Mouse (Mus musculus) intestine, embryonic 14.5 days (tissue): ENCODE measurements around the gene Tcf23. TPM values are rescaled to one million over a fixed set of nuclear protein-coding genes. Genes with fewer than 3 reads are reported as not detected.

Experiments
- ATAC-seq: fragments of 200-750 bp; cut with Nextera tagmentation; replicated peaks from 2 replicates; pipeline ENCODE4 v1.8.0; 2017; ENCODE audit warnings: low read depth, moderate number of reproducible peaks, moderate TSS enrichment, moderate library complexity; ENCODE audit not compliant: low FRiP score, low TSS enrichment
- DNase-seq: peaks from one replicate; pipeline ENCODE4 v3.0.0-alpha.2; 2018; ENCODE audit warnings: low spot score
- H3K27ac ChIP-seq: fragments of 300-500 bp; sonication (generic); 2 replicates; pipeline ENCODE4 v1.5.1; 2014; ENCODE audit warnings: low read depth, mild to moderate bottlenecking, control low read depth
- H3K27me3 ChIP-seq: fragments of 300-500 bp; sonication (generic); replicated peaks from 2 replicates; pipeline ENCODE4 v1.6.1; 2014; ENCODE audit warnings: low read length, control low read depth; ENCODE audit not compliant: control insufficient read depth, insufficient read depth
- H3K36me3 ChIP-seq: fragments of 300-500 bp; sonication (generic); 2 replicates; pipeline ENCODE4 v1.6.1; 2014; ENCODE audit warnings: low read length, control low read depth; ENCODE audit not compliant: control insufficient read depth, insufficient read depth
- H3K4me1 ChIP-seq: fragments of 300-500 bp; sonication (generic); replicated peaks from 2 replicates; pipeline ENCODE4 v1.6.1; 2014; ENCODE audit warnings: low read length, control low read depth, mixed read lengths; ENCODE audit not compliant: control insufficient read depth, insufficient read depth
- H3K4me2 ChIP-seq: fragments of 300-500 bp; sonication (generic); 2 replicates; pipeline ENCODE4 v1.6.1; 2014; ENCODE audit warnings: low read length
- H3K4me3 ChIP-seq: fragments of 300-500 bp; sonication (generic); 2 replicates; pipeline ENCODE4 v1.5.1; 2014; ENCODE audit warnings: low read depth, low read length, control low read depth, mixed read lengths
- H3K9ac ChIP-seq: fragments of 300-500 bp; sonication (generic); 2 replicates; pipeline ENCODE4 v1.6.1; 2014; ENCODE audit warnings: mild to moderate bottlenecking, low read length
- H3K9me3 ChIP-seq: fragments of 300-500 bp; sonication (generic); 2 replicates; pipeline ENCODE4 v1.6.1; 2016; ENCODE audit warnings: low read length, control low read depth; ENCODE audit not compliant: control insufficient read depth
- WGBS: fragments of 180-500 bp; shearing (Covaris S2); extraction: QIAGEN DNeasy Blood & Tissue Kit; methylation state at CpG from one replicate; pipeline ENCODE4 v1.1.7; 2014; 5-methylcytosine and 5-hydroxymethylcytosine counted together
- polyA plus RNA-seq: library from polyadenylated mRNA; unstranded; fragments of >200 nt; fragmentation: Nextera tagmentation; extraction: Ambion mirVana; gene quantifications from 2 replicates; pipeline ENCODE4 v1.2.1, GENCODE M21; 2014

Gene Tcf23
- polyA plus RNA-seq, 1 experiment from 2014 or later: 0.68 TPM

- Histone ChIP-seq H3K27me3 (no peaks in the 10 kb centered on the region), H3K4me2 (no peak overlapping the region), H3K4me3 (no peak overlapping the region), H3K9ac (no peak overlapping the region), H3K36me3 (no peaks in the 10 kb centered on the region), H3K27ac (no peak overlapping the region), H3K9me3 (no peaks in the 10 kb centered on the region), H3K4me1 (no peaks in the 10 kb centered on the region)
- ATAC-seq: no peak
- no peak for DNase-seq
- 72% methylated on average over 1 of the region's 1 CpGs for WGBS
Measured at GRCm38 (mm10) chr5:31022690-31023089, 54.2 kb downstream of the Tcf23 start.

GRCm38 (mm10) chr5:31023254-31023653, 54.8 kb downstream of the Tcf23 start:
- no peak for ATAC-seq

GRCm38 (mm10) chr5:31024641-31025040, 56.2 kb downstream of the Tcf23 start:
- H3K9ac ChIP-seq: no peak overlapping the region
- no peaks in the 10 kb centered on the region for H3K9me3 ChIP-seq
- no peak for DNase-seq
- no peaks in the 10 kb centered on the region for H3K27me3 ChIP-seq
- no peak overlapping the region for H3K4me3 ChIP-seq
- H3K36me3 ChIP-seq: no peaks in the 10 kb centered on the region
- no peak overlapping the region for H3K4me2 ChIP-seq
- no peak overlapping the region for H3K27ac ChIP-seq
- no peaks in the 10 kb centered on the region for H3K4me1 ChIP-seq
- no peak for ATAC-seq

More at GRCm38 (mm10) chr5:31023254-31023653, 54.8 kb downstream of the Tcf23 start:
- Histone ChIP-seq H3K27me3 (no peaks in the 10 kb centered on the region), H3K4me3 (no peak overlapping the region), H3K9me3 (no peaks in the 10 kb centered on the region), H3K9ac (no peak overlapping the region), H3K27ac (no peak overlapping the region), H3K4me1 (no peaks in the 10 kb centered on the region), H3K36me3 (no peaks in the 10 kb centered on the region), H3K4me2 (no peak overlapping the region)
- DNase-seq: no peak
- WGBS: 32% methylated on average over 4 of the region's 4 CpGs

Other genes starting within 250 kb of the Tcf23 start
- 18.5 and 19.2 TPM in 2 replicates for gene Mapre3, start 154.0 kb upstream of the Tcf23 start, polyA plus RNA-seq
- 59.9 and 60.7 TPM in 2 replicates for gene Tmem214, start 100.7 kb upstream of the Tcf23 start, polyA plus RNA-seq
- gene Agbl5, start 80.0 kb upstream of the Tcf23 start, polyA plus RNA-seq: 25.4 and 26.4 TPM in 2 replicates
- gene Ost4, start 60.9 kb upstream of the Tcf23 start, polyA plus RNA-seq: 482 and 490 TPM in 2 replicates
- gene Emilin1, start 55.3 kb upstream of the Tcf23 start, polyA plus RNA-seq: 187 and 209 TPM in 2 replicates
- 21.6 and 21.9 TPM in 2 replicates for gene Khk, start 47.2 kb upstream of the Tcf23 start, polyA plus RNA-seq
- 10.3 and 14.2 TPM in 2 replicates for gene Cgref1, start 23.1 kb upstream of the Tcf23 start, polyA plus RNA-seq
- 110 and 119 TPM in 2 replicates for gene Preb, start 8.3 kb upstream of the Tcf23 start, polyA plus RNA-seq
- 170 and 178 TPM in 2 replicates for gene Atraid, start 79.7 kb downstream of the Tcf23 start, polyA plus RNA-seq
- gene Slc5a6, start 80.3 kb downstream of the Tcf23 start, polyA plus RNA-seq: 12.2 and 12.3 TPM in 2 replicates
- 31.2 and 32.4 TPM in 2 replicates for gene Cad, start 86.1 kb downstream of the Tcf23 start, polyA plus RNA-seq
- gene Dnajc5g, start 137.6 kb downstream of the Tcf23 start, polyA plus RNA-seq: not detected in 2 replicates
- gene Slc30a3, start 139.6 kb downstream of the Tcf23 start, polyA plus RNA-seq: 0.20 and 0.23 TPM in 2 replicates
- not detected in 2 replicates for gene Trim54, start 148.1 kb downstream of the Tcf23 start, polyA plus RNA-seq
- gene Ucn, start 170.2 kb downstream of the Tcf23 start, polyA plus RNA-seq: not detected in 2 replicates
- gene Mpv17, start 185.6 kb downstream of the Tcf23 start, polyA plus RNA-seq: 62.2 and 72.5 TPM in 2 replicates
- 1.3 TPM in 2 replicates for gene Gm29609, start 211.2 kb downstream of the Tcf23 start, polyA plus RNA-seq
- gene Gtf3c2, start 211.5 kb downstream of the Tcf23 start, polyA plus RNA-seq: 70.3 and 74.9 TPM in 2 replicates
- gene Snx17, start 224.6 kb downstream of the Tcf23 start, polyA plus RNA-seq: 127 and 134 TPM in 2 replicates
- 63.6 and 65.0 TPM in 2 replicates for gene Eif2b4, start 224.8 kb downstream of the Tcf23 start, polyA plus RNA-seq
- 5.1 and 5.2 TPM in 2 replicates for gene Zfp513, start 233.6 kb downstream of the Tcf23 start, polyA plus RNA-seq